Mouse (Mus musculus) lung, postnatal 36 days (tissue): ENCODE data around the gene Slc35e4.

ENCODE experiments used
- DNase-seq: peaks from one replicate; pipeline ENCODE4 v3.0.0; 2022; ENCODE audit warnings: mixed read lengths

Slc35e4 gene

GRCm38 (mm10) chr11:3862661-3863453 lies 51.6 kb downstream of the Slc35e4 start:
- no peak for DNase-seq

GRCm38 (mm10) chr11:3860361-3860760 lies 54.1 kb downstream of the Slc35e4 start:
- no peak for DNase-seq

GRCm38 (mm10) chr11:3859778-3860177 lies 54.7 kb downstream of the Slc35e4 start:
- DNase-seq = no peak

- DNase-seq = no peak
Measured at GRCm38 (mm10) chr11:3857902-3858301, 56.6 kb downstream of the Slc35e4 start.
